Mouse (Mus musculus): Measurements from ENCODE around the gene Mfsd12. TPM values are rescaled to one million over a fixed set of nuclear protein-coding genes. Genes with fewer than 3 reads are reported as not detected.
A peak's percentile ranks its signal among the peaks of the same experiment; 100 is the strongest.

Gene Mfsd12
- polyA plus RNA-seq, 1 experiment from 2014 or later: 11.7 TPM

GRCm38 (mm10) chr10:81385603-81386306, 28.5 kb downstream of the Mfsd12 start:
- no peaks in the 10 kb centered on the region for H3K9me3 ChIP-seq (replicated peaks)

GRCm38 (mm10) chr10:81387716-81388115, 30.4 kb downstream of the Mfsd12 start:
- Histone ChIP-seq H3K9me3 (replicated peaks) (no peaks in the 10 kb centered on the region), H3K36me3 (peaks cover 28% of the 10 kb centered on the region), H3K4me1 (replicated peaks) (peaks cover 29% of the 10 kb centered on the region), H3K9ac (no peak overlapping the region), H3K27ac (no peak overlapping the region), H3K4me2 (no peak overlapping the region), H3K4me3 (no peak overlapping the region), H3K27me3 (no peaks in the 10 kb centered on the region)
- no peak for ATAC-seq (replicated peaks; ENCODE audit: insufficient number of reproducible peaks, insufficient read depth, low FRiP score, low read depth)
- 92% methylated on average over 20 of the region's 20 CpGs for WGBS

More at GRCm38 (mm10) chr10:81385603-81386306, 28.5 kb downstream of the Mfsd12 start:
- Histone ChIP-seq H3K27ac (no peak overlapping the region), H3K36me3 (peaks cover 28% of the 10 kb centered on the region), H3K4me2 (peak overlapping the region; percentile 87), H3K9ac (no peak overlapping the region), H3K4me1 (replicated peaks) (peaks cover 37% of the 10 kb centered on the region), H3K4me3 (peak overlapping the region; percentile 95), H3K27me3 (no peaks in the 10 kb centered on the region)
- ATAC-seq (replicated peaks; ENCODE audit: insufficient number of reproducible peaks, insufficient read depth, low FRiP score, low read depth): no peak
- WGBS: 75% methylated on average over 22 of the region's 22 CpGs

- WGBS: 85% methylated on average over 5 of the region's 5 CpGs
- H3K9me3 ChIP-seq (replicated peaks): no peaks in the 10 kb centered on the region
- no peak for ATAC-seq (replicated peaks; ENCODE audit: insufficient number of reproducible peaks, insufficient read depth, low FRiP score, low read depth)
- H3K4me3 ChIP-seq: no peak within 1 kb of the TSS
- H3K36me3 ChIP-seq: peaks cover 28% of the 10 kb centered on the region
- peak within 1 kb of the TSS; percentile 63 for H3K27ac ChIP-seq
- no peak within 1 kb of the TSS for H3K4me2 ChIP-seq
- H3K9ac ChIP-seq: peak within 1 kb of the TSS; percentile 36
- H3K4me1 ChIP-seq (replicated peaks): peaks cover 37% of the 10 kb centered on the region
- H3K27me3 ChIP-seq: no peaks in the 10 kb centered on the region
These were observed 31.3 kb downstream of the Mfsd12 start, which contains the start of gene Gm48552 for GRCm38 (mm10) chr10:81388505-81389055. TSS of gene Gm48552 (plus strand) at chr10:81389005.

GRCm38 (mm10) chr10:81389373-81389772, 32.1 kb downstream of the Mfsd12 start:
- H3K36me3 ChIP-seq: peaks cover 28% of the 10 kb centered on the region
- H3K27me3 ChIP-seq: no peaks in the 10 kb centered on the region
- H3K9ac ChIP-seq: peak overlapping the region; percentile 36
- ATAC-seq (replicated peaks; ENCODE audit: insufficient number of reproducible peaks, insufficient read depth, low FRiP score, low read depth): no peak
- no peak overlapping the region for H3K4me3 ChIP-seq
- no peak overlapping the region for H3K4me2 ChIP-seq
- no peaks in the 10 kb centered on the region for H3K9me3 ChIP-seq (replicated peaks)
- 41% methylated on average over 3 of the region's 3 CpGs for WGBS
- H3K4me1 ChIP-seq (replicated peaks): peaks cover 43% of the 10 kb centered on the region
- peak overlapping the region; percentile 63 for H3K27ac ChIP-seq

- Histone ChIP-seq H3K27ac (peak overlapping the region; percentile 63), H3K4me1 (replicated peaks) (peaks cover 40% of the 10 kb centered on the region)
- 58% methylated on average over 23 of the region's 23 CpGs for WGBS
These were observed 32.7 kb downstream of the Mfsd12 start for GRCm38 (mm10) chr10:81389801-81390677.

GRCm38 (mm10) chr10:81390678-81390965, 33.3 kb downstream of the Mfsd12 start:
- WGBS: 83% methylated on average over 13 of the region's 13 CpGs
- Histone ChIP-seq H3K36me3 (peaks cover 28% of the 10 kb centered on the region), H3K4me1 (replicated peaks) (peaks cover 34% of the 10 kb centered on the region), H3K9me3 (replicated peaks) (no peaks in the 10 kb centered on the region), H3K9ac (peak overlapping the region; percentile 20; the same call in 1 of the 2 replicates), H3K4me2 (no peak overlapping the region), H3K27me3 (no peaks in the 10 kb centered on the region), H3K4me3 (no peak overlapping the region), H3K27ac (no peak overlapping the region)
- ATAC-seq (replicated peaks; ENCODE audit: insufficient number of reproducible peaks, insufficient read depth, low FRiP score, low read depth): no peak

More at GRCm38 (mm10) chr10:81389801-81390677, 32.7 kb downstream of the Mfsd12 start:
- no peak overlapping the region for H3K4me2 ChIP-seq
- no peaks in the 10 kb centered on the region for H3K27me3 ChIP-seq
- ATAC-seq (replicated peaks; ENCODE audit: insufficient number of reproducible peaks, insufficient read depth, low FRiP score, low read depth): peak; percentile 10; the same call in 1 of the 2 replicates
- no peak overlapping the region for H3K4me3 ChIP-seq
- peaks cover 28% of the 10 kb centered on the region for H3K36me3 ChIP-seq
- peak overlapping the region; percentile 36 for H3K9ac ChIP-seq
- H3K9me3 ChIP-seq (replicated peaks): no peaks in the 10 kb centered on the region

- H3K4me1 ChIP-seq (replicated peaks): peaks cover 30% of the 10 kb centered on the region
- H3K27ac ChIP-seq: no peak overlapping the region
- no peak overlapping the region for H3K4me2 ChIP-seq
- no peak overlapping the region for H3K4me3 ChIP-seq
- WGBS: 86% methylated on average over 6 of the region's 6 CpGs
- no peaks in the 10 kb centered on the region for H3K27me3 ChIP-seq
- no peak overlapping the region for H3K9ac ChIP-seq
- ATAC-seq (replicated peaks; ENCODE audit: insufficient number of reproducible peaks, insufficient read depth, low FRiP score, low read depth): no peak
- peaks cover 16% of the 10 kb centered on the region for H3K36me3 ChIP-seq
- H3K9me3 ChIP-seq (replicated peaks): no peaks in the 10 kb centered on the region
These were observed 35.0 kb downstream of the Mfsd12 start for GRCm38 (mm10) chr10:81392270-81392669.

GRCm38 (mm10) chr10:81392781-81393185, 35.5 kb downstream of the Mfsd12 start, which contains the start of gene Smim24:
TSS of gene Smim24 (plus strand) at chr10:81393051.
- Histone ChIP-seq H3K27me3 (no peaks in the 10 kb centered on the region), H3K4me2 (peak within 1 kb of the TSS; percentile 69), H3K9me3 (replicated peaks) (no peaks in the 10 kb centered on the region), H3K4me3 (peak within 1 kb of the TSS; percentile 41), H3K27ac (peak within 1 kb of the TSS; percentile 71), H3K9ac (peak within 1 kb of the TSS; percentile 53), H3K4me1 (replicated peaks) (peaks cover 30% of the 10 kb centered on the region), H3K36me3 (peaks cover 16% of the 10 kb centered on the region)
- 58% methylated on average over 14 of the region's 14 CpGs for WGBS
- no peak; the same call in 1 of the 2 replicates for ATAC-seq (replicated peaks; ENCODE audit: insufficient number of reproducible peaks, insufficient read depth, low FRiP score, low read depth)

GRCm38 (mm10) chr10:81393456-81394063, 36.3 kb downstream of the Mfsd12 start:
- H3K27me3 ChIP-seq: no peaks in the 10 kb centered on the region
- H3K4me3 ChIP-seq: peak overlapping the region; percentile 41
- H3K9me3 ChIP-seq (replicated peaks): no peaks in the 10 kb centered on the region
- peaks cover 17% of the 10 kb centered on the region; the same call in 1 of the 2 replicates for H3K36me3 ChIP-seq
- WGBS: 9% methylated on average over 19 of the region's 19 CpGs
- no peak for ATAC-seq (replicated peaks; ENCODE audit: insufficient number of reproducible peaks, insufficient read depth, low FRiP score, low read depth)
- H3K27ac ChIP-seq: peak overlapping the region; percentile 71
- peak overlapping the region; percentile 69 for H3K4me2 ChIP-seq
- H3K9ac ChIP-seq: peak overlapping the region; percentile 53
- H3K4me1 ChIP-seq (replicated peaks): peaks cover 32% of the 10 kb centered on the region

GRCm38 (mm10) chr10:81395127-81395526, 37.8 kb downstream of the Mfsd12 start:
- WGBS: 14% methylated on average over 5 of the region's 5 CpGs
- ATAC-seq (replicated peaks; ENCODE audit: insufficient number of reproducible peaks, insufficient read depth, low FRiP score, low read depth): no peak
- no peak overlapping the region for H3K27ac ChIP-seq
- no peak overlapping the region for H3K9ac ChIP-seq
- H3K4me3 ChIP-seq: no peak overlapping the region
- H3K9me3 ChIP-seq (replicated peaks): no peaks in the 10 kb centered on the region
- H3K4me1 ChIP-seq (replicated peaks): peaks cover 21% of the 10 kb centered on the region
- H3K27me3 ChIP-seq: no peaks in the 10 kb centered on the region
- peaks cover 26% of the 10 kb centered on the region for H3K36me3 ChIP-seq
- H3K4me2 ChIP-seq: no peak overlapping the region

GRCm38 (mm10) chr10:81395865-81396264, 38.6 kb downstream of the Mfsd12 start:
- ATAC-seq (replicated peaks; ENCODE audit: insufficient number of reproducible peaks, insufficient read depth, low FRiP score, low read depth): no peak

More at GRCm38 (mm10) chr10:81395865-81396264, 38.6 kb downstream of the Mfsd12 start:
- Histone ChIP-seq H3K4me3 (no peak overlapping the region), H3K9ac (no peak overlapping the region), H3K9me3 (replicated peaks) (no peaks in the 10 kb centered on the region), H3K4me1 (replicated peaks) (peaks cover 20% of the 10 kb centered on the region), H3K27ac (no peak overlapping the region), H3K27me3 (no peaks in the 10 kb centered on the region), H3K4me2 (no peak overlapping the region), H3K36me3 (peaks cover 33% of the 10 kb centered on the region)
- WGBS: 91% methylated on average over 4 of the region's 4 CpGs
